Mouse (Mus musculus) cortical plate, adult 2 months (tissue): ENCODE results near the gene Crabp2. TPM values are rescaled to one million over a fixed set of nuclear protein-coding genes. Genes with fewer than 3 reads are reported as not detected.

Experiments
- H3K27ac ChIP-seq: fragments of 200-500 bp; 2 replicates; pipeline ENCODE4 v1.5.1; 2012; ENCODE audit warnings: low read length, control low read depth, inconsistent platforms; ENCODE audit not compliant: insufficient read depth
- H3K4me1 ChIP-seq: fragments of 200-500 bp; 2 replicates; pipeline ENCODE4 v1.6.1; 2011; ENCODE audit warnings: low read length; ENCODE audit not compliant: control insufficient read depth, insufficient read depth
- H3K4me3 ChIP-seq: fragments of 200-500 bp; 2 replicates; pipeline ENCODE4 v1.5.1; 2011; ENCODE audit warnings: mild to moderate bottlenecking, low read length, control low read depth; ENCODE audit not compliant: insufficient read depth
- CTCF ChIP-seq: fragments of 200-500 bp; IDR thresholded peaks from 2 replicates; pipeline ENCODE4 v1.5.1; 2011; ENCODE audit warnings: mild to moderate bottlenecking, control low read depth, low read length; ENCODE audit not compliant: insufficient read depth; ENCODE audit errors: extremely low read depth
- POLR2A ChIP-seq: fragments of 200-500 bp; IDR thresholded peaks from 2 replicates; pipeline ENCODE4 v1.6.1; 2011; ENCODE audit warnings: mild to moderate bottlenecking, low read length, control low read depth; ENCODE audit not compliant: insufficient read depth; ENCODE audit errors: extremely low read depth
- polyA plus RNA-seq: library from polyadenylated mRNA; depleted of rRNA; stranded (reverse); fragments of >200 nt; gene quantifications from 2 replicates; pipeline ENCODE4 v1.2.3, GENCODE M21; 2012

Crabp2 gene
- polyA plus RNA-seq, 1 experiment: 6.2 TPM

- Histone ChIP-seq H3K27ac (no peak overlapping the region), H3K4me3 (peak overlapping the region; percentile 88), H3K4me1 (peaks cover 10% of the 10 kb centered on the region; the same call in 1 of the 2 replicates)
- no peak for TF ChIP-seq CTCF
- no peak for TF ChIP-seq POLR2A
Measured at GRCm38 (mm10) chr3:87907906-87908305, 40.6 kb upstream of the Crabp2 start.

DNA sequence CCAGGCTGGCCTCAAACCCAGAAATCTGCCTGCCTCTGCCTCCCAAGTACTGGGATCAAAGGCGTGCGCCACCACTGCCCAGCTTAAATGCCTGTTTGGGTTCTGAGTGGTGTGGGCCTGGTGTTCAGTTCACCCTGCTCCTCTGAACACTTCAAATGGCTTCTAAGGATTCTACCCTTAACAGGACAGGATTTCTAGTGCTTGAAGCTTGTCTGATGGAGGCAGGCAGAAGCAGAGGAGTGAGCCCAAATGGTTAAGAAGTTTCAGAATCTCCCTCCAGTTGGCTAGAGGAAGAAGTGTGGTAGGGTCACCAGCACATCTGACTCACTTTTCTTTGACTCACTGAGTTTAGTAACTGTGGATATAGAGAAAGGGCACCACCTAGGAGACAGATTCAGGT, 39.1 kb upstream of the Crabp2 start:
- TF ChIP-seq POLR2A (no peak), CTCF (no peak)
- Histone ChIP-seq H3K4me1 (peaks cover 10% of the 10 kb centered on the region; the same call in 1 of the 2 replicates), H3K4me3 (no peak overlapping the region), H3K27ac (no peak overlapping the region)

DNA sequence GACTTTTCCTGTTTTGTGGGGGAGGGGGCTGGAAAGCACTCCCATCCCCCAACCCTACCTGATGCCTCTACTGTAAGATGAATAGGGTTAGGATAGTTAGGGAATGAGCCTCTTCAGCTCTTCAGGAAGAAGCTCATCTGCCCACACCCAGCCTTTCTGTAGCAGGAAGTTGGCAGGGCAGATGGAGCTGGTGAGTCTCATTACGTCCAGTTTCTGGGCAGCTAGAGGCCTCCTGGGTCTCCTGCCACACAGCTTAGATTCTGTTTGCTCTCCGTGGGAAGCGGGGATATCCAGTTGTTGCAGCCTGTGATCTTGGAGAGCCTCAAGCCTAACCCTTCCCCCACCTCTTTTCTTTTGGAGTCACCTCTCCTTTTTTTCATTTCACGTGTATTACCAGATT, 38.6 kb upstream of the Crabp2 start:
- Histone ChIP-seq H3K4me1 (peaks cover 10% of the 10 kb centered on the region; the same call in 1 of the 2 replicates), H3K4me3 (no peak overlapping the region), H3K27ac (no peak overlapping the region)
- TF ChIP-seq POLR2A (no peak), CTCF (no peak)

- H3K4me1 ChIP-seq: peaks cover 10% of the 10 kb centered on the region; the same call in 1 of the 2 replicates
- no peak for TF ChIP-seq POLR2A
- TF ChIP-seq CTCF: no peak
- peak overlapping the region; percentile 50 for H3K4me3 ChIP-seq
- peak overlapping the region; percentile 92 for H3K27ac ChIP-seq
Measured at GRCm38 (mm10) chr3:87910573-87911141, 37.8 kb upstream of the Crabp2 start.

DNA sequence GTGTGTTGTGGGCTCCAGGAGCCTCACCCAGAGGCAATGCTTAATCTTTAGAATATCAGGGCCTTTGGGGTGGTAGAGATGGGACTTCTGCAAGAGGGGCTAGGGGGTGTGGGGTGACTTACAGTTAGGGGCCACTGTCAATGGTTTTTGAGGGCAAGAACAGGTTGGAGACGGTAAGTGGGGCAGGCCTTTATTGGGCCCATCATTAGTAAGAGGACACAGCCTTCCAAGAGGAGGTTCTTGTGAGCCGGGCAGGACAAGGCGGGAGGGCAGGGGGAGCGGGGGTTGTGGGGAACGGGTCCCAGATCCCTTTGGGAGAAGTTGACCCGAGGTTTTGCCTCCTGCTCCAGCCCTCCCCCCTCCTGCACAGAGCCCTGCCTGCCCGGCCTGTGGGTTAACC, 35.0 kb upstream of the Crabp2 start:
- H3K4me1 ChIP-seq: peaks cover 7% of the 10 kb centered on the region; the same call in 1 of the 2 replicates
- TF ChIP-seq CTCF (no peak), POLR2A (no peak)
- no peak overlapping the region for H3K4me3 ChIP-seq
- H3K27ac ChIP-seq: no peak overlapping the region

DNA sequence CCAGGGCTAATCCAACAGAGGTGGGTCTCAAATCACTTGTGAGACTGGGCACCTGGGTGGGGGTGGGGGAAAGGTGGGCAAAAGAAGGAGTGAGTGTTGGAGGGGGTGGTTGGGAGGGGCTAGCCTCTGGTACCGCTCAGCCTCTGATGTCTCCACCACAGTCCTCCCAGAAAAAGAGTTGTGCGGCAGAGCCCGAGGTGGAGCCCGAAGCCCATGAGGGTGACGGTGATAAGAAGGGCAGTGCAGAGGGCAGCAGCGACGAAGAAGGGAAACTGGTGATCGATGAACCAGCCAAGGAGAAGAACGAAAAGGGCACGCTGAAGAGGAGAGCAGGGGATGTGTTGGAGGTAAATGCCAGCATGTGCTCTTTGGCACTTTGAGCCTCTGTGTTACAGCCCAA, 34.6 kb upstream of the Crabp2 start:
- no peak overlapping the region for H3K4me3 ChIP-seq
- peaks cover 6% of the 10 kb centered on the region; the same call in 1 of the 2 replicates for H3K4me1 ChIP-seq
- H3K27ac ChIP-seq: no peak overlapping the region
- TF ChIP-seq POLR2A (no peak), CTCF (no peak)

DNA sequence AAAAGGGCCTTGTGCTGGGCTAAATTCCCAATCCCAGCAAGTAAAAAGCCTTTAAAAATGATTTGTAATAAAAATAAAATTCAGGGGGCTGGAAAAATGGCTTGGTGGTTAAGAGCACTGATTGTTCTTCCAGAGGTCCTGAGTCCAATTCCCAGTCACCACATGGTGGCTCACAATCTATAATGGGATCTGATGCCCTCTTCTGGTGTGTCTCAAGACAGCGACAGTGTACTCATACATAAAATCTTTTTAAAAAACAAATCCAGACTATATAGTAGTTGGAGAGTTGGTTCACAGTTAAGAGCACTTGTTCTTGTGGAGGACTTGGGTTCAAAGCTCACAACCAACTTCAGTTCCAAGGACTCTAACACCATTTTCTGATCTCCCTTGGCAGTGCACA, 31.5 kb upstream of the Crabp2 start:
- Histone ChIP-seq H3K27ac (no peak overlapping the region), H3K4me1 (no peaks in the 10 kb centered on the region), H3K4me3 (no peak overlapping the region)
- TF ChIP-seq POLR2A (no peak), CTCF (no peak)

- TF ChIP-seq POLR2A (no peak), CTCF (no peak)
- H3K4me1 ChIP-seq: no peaks in the 10 kb centered on the region
- no peak overlapping the region for H3K4me3 ChIP-seq
- H3K27ac ChIP-seq: no peak overlapping the region
Measured at GRCm38 (mm10) chr3:87918551-87918950, 29.9 kb upstream of the Crabp2 start.

DNA sequence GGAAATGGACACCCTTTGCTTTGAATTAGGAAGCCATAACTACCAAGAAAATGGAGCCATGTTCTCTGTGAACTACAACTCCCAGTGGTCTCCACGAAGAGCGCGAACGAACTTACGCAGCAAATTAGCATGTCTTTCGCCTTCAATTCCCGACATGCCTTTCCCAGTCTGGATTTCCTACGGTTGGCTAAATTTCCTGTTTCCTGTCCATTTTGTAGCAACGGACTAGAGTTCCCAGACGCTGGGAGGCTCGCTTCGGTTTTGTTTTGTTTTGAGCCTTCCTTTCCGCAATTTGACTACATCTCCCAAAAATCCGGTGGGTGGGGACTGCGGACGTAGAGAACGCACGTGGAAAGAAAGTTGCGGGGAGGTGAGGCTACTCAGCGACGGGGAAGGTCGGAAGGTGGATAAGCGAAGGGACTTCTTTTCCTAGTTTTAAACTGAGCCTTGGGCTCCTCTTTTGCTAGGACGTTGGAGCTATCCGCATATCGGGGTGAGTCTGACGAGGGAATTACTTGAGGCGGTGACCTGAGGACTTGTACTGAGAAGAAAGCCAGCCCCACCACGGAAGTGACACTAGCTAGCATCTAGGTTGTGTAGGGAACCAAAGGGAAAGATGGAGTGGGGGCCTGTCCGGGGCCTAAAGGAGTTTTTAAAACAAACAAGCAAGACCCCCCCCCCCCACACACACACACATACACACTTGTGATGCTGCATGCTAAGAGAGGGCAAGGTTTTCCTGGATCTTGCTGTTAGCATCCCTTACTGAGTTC, 28.9 kb upstream of the Crabp2 start, which contains the start of gene Mrpl24:
Gene Mrpl24, plus strand, starts transcription at position 171 of the 773 bp plus-strand sequence.
- Histone ChIP-seq H3K27ac (no peak within 1 kb of the TSS), H3K4me3 (peak within 1 kb of the TSS; percentile 49), H3K4me1 (no peaks in the 10 kb centered on the region)
- peak; percentile 68 for TF ChIP-seq POLR2A
- TF ChIP-seq CTCF: no peak
